Mouse (Mus musculus) midbrain, embryonic 12.5 days (tissue): ENCODE data around the gene Mrpl3. TPM values are rescaled to one million over a fixed set of nuclear protein-coding genes. Genes with fewer than 3 reads are reported as not detected.

Experiments used
- ATAC-seq: fragments of 200-750 bp; cut with Nextera tagmentation; 2 replicates; pipeline ENCODE4 v1.8.0; 2017; ENCODE audit warnings: low read depth, moderate TSS enrichment, moderate library complexity; ENCODE audit not compliant: low FRiP score
- H3K27ac ChIP-seq: fragments of 300-500 bp; sonication (generic); replicated peaks from 2 replicates; pipeline ENCODE4 v1.5.1; 2016; ENCODE audit warnings: mild to moderate bottlenecking
- H3K27me3 ChIP-seq: fragments of 300-500 bp; sonication (generic); 2 replicates; pipeline ENCODE4 v1.6.1; 2016; ENCODE audit warnings: mild to moderate bottlenecking
- H3K36me3 ChIP-seq: fragments of 300-500 bp; sonication (generic); 2 replicates; pipeline ENCODE4 v1.6.1; 2016
- H3K4me1 ChIP-seq: fragments of 300-500 bp; sonication (generic); 2 replicates; pipeline ENCODE4 v1.6.1; 2016
- H3K4me2 ChIP-seq: fragments of 300-500 bp; sonication (generic); replicated peaks from 2 replicates; pipeline ENCODE4 v1.6.1; 2016; ENCODE audit warnings: mild to moderate bottlenecking, moderate library complexity
- H3K4me3 ChIP-seq: fragments of 300-500 bp; sonication (generic); 2 replicates; pipeline ENCODE4 v1.5.1; 2016; ENCODE audit warnings: mild to moderate bottlenecking
- H3K9ac ChIP-seq: fragments of 300-500 bp; sonication (generic); replicated peaks from 2 replicates; pipeline ENCODE4 v1.6.1; 2016; ENCODE audit warnings: mild to moderate bottlenecking, moderate library complexity
- H3K9me3 ChIP-seq: fragments of 300-500 bp; sonication (generic); 2 replicates; pipeline ENCODE4 v1.6.1; 2016; ENCODE audit warnings: mild to moderate bottlenecking
- WGBS: fragments of 180-500 bp; shearing (Covaris S2); methylation state at CpG from one replicate; pipeline ENCODE4 v1.1.7; 2016; 5-methylcytosine and 5-hydroxymethylcytosine counted together
- polyA plus RNA-seq: library from polyadenylated mRNA; unstranded; fragments of >200 nt; fragmentation: Nextera tagmentation; extraction: Ambion mirVana; gene quantifications from 2 replicates; pipeline ENCODE4 v1.2.1, GENCODE M21; 2016

Mrpl3 gene
- 113 and 114 TPM in 2 replicates for polyA plus RNA-seq

- Histone ChIP-seq H3K4me2 (peak within 1 kb of the TSS; percentile 72), H3K9me3 (no peaks in the 10 kb centered on the region), H3K27ac (peak within 1 kb of the TSS; percentile 49; the same call in 1 of the 2 replicates), H3K9ac (peak within 1 kb of the TSS; percentile 98), H3K4me1 (peaks cover 16% of the 10 kb centered on the region), H3K4me3 (peak within 1 kb of the TSS; percentile 97), H3K36me3 (peaks cover 26% of the 10 kb centered on the region), H3K27me3 (no peaks in the 10 kb centered on the region)
- WGBS: under 1% methylated on average over 31 of the region's 31 CpGs
- ATAC-seq: peak; percentile 90
Observed at GRCm38 (mm10) chr9:105053147-105053557, at the start of gene Mrpl3. Mrpl3 (plus strand) TSS chr9:105053239.

- H3K27ac ChIP-seq: no peak overlapping the region
- no peaks in the 10 kb centered on the region for H3K36me3 ChIP-seq
- 33% methylated on average over 2 of the region's 2 CpGs for WGBS
- H3K9me3 ChIP-seq: no peaks in the 10 kb centered on the region
- no peak overlapping the region for H3K4me3 ChIP-seq
- no peak overlapping the region for H3K9ac ChIP-seq
- H3K4me1 ChIP-seq: no peaks in the 10 kb centered on the region
- H3K4me2 ChIP-seq: no peak overlapping the region
- H3K27me3 ChIP-seq: no peaks in the 10 kb centered on the region
- ATAC-seq: no peak
Observed at GRCm38 (mm10) chr9:105010721-105011120, 42.3 kb upstream of the Mrpl3 start.

- no peak overlapping the region for H3K4me2 ChIP-seq
- H3K9me3 ChIP-seq: no peaks in the 10 kb centered on the region
- H3K27ac ChIP-seq: no peak overlapping the region
- 93% methylated on average over 7 of the region's 7 CpGs for WGBS
- no peaks in the 10 kb centered on the region for H3K4me1 ChIP-seq
- H3K9ac ChIP-seq: no peak overlapping the region
- ATAC-seq: no peak
- no peak overlapping the region for H3K4me3 ChIP-seq
- H3K36me3 ChIP-seq: no peaks in the 10 kb centered on the region
- H3K27me3 ChIP-seq: no peaks in the 10 kb centered on the region
Observed at GRCm38 (mm10) chr9:105018186-105018585, 34.9 kb upstream of the Mrpl3 start.

GRCm38 (mm10) chr9:105028311-105028710, 24.7 kb upstream of the Mrpl3 start:
- no peaks in the 10 kb centered on the region for H3K27me3 ChIP-seq
- no peak for ATAC-seq
- no peak overlapping the region for H3K4me2 ChIP-seq
- H3K4me3 ChIP-seq: no peak overlapping the region
- 79% methylated on average over 3 of the region's 3 CpGs for WGBS
- H3K9ac ChIP-seq: no peak overlapping the region
- H3K9me3 ChIP-seq: no peaks in the 10 kb centered on the region
- H3K4me1 ChIP-seq: no peaks in the 10 kb centered on the region
- no peaks in the 10 kb centered on the region for H3K36me3 ChIP-seq
- H3K27ac ChIP-seq: no peak overlapping the region

GRCm38 (mm10) chr9:105032572-105032971, 20.5 kb upstream of the Mrpl3 start:
- no peak overlapping the region for H3K27ac ChIP-seq
- H3K4me3 ChIP-seq: no peak overlapping the region
- H3K4me2 ChIP-seq: no peak overlapping the region
- no peaks in the 10 kb centered on the region for H3K36me3 ChIP-seq
- WGBS: 82% methylated on average over 9 of the region's 9 CpGs
- no peak for ATAC-seq
- H3K9me3 ChIP-seq: no peaks in the 10 kb centered on the region
- H3K4me1 ChIP-seq: no peaks in the 10 kb centered on the region
- H3K27me3 ChIP-seq: no peaks in the 10 kb centered on the region
- H3K9ac ChIP-seq: no peak overlapping the region

- Histone ChIP-seq H3K4me1 (no peaks in the 10 kb centered on the region), H3K9ac (no peak overlapping the region), H3K36me3 (no peaks in the 10 kb centered on the region), H3K27me3 (no peaks in the 10 kb centered on the region), H3K4me2 (no peak overlapping the region), H3K9me3 (no peaks in the 10 kb centered on the region), H3K27ac (no peak overlapping the region), H3K4me3 (no peak overlapping the region)
- no peak for ATAC-seq
- WGBS: 90% methylated on average over 7 of the region's 7 CpGs
Observed at GRCm38 (mm10) chr9:105033641-105034040, 19.4 kb upstream of the Mrpl3 start.

- 80% methylated on average over 3 of the region's 3 CpGs for WGBS
- no peak for ATAC-seq
- H3K27me3 ChIP-seq: no peaks in the 10 kb centered on the region
- no peaks in the 10 kb centered on the region for H3K9me3 ChIP-seq
- no peak overlapping the region for H3K27ac ChIP-seq
- no peaks in the 10 kb centered on the region for H3K4me1 ChIP-seq
- H3K9ac ChIP-seq: no peak overlapping the region
- no peaks in the 10 kb centered on the region for H3K36me3 ChIP-seq
- no peak overlapping the region for H3K4me2 ChIP-seq
- no peak overlapping the region for H3K4me3 ChIP-seq
Observed at GRCm38 (mm10) chr9:105037847-105038246, 15.2 kb upstream of the Mrpl3 start.

- Histone ChIP-seq H3K4me2 (no peak overlapping the region), H3K27ac (0 out of 2 replicates have a peak overlapping the region, but pooled peaks have one; percentile 15), H3K4me3 (no peak overlapping the region), H3K9me3 (no peaks in the 10 kb centered on the region), H3K9ac (no peak overlapping the region), H3K27me3 (no peaks in the 10 kb centered on the region), H3K36me3 (no peaks in the 10 kb centered on the region), H3K4me1 (peaks cover 5% of the 10 kb centered on the region)
- ATAC-seq: no peak
- WGBS: 76% methylated on average over 7 of the region's 7 CpGs
Observed at GRCm38 (mm10) chr9:105046014-105046413, 7.0 kb upstream of the Mrpl3 start.

- H3K9ac ChIP-seq: no peak overlapping the region
- no peak overlapping the region for H3K4me3 ChIP-seq
- H3K4me1 ChIP-seq: peaks cover 5% of the 10 kb centered on the region
- no peaks in the 10 kb centered on the region for H3K9me3 ChIP-seq
- H3K27ac ChIP-seq: peak overlapping the region; percentile 30; the same call in 1 of the 2 replicates
- ATAC-seq: no peak
- no peak overlapping the region for H3K4me2 ChIP-seq
- H3K27me3 ChIP-seq: no peaks in the 10 kb centered on the region
- H3K36me3 ChIP-seq: no peaks in the 10 kb centered on the region
- 40% methylated on average over 10 of the region's 10 CpGs for WGBS
Observed at GRCm38 (mm10) chr9:105048351-105048750, 4.7 kb upstream of the Mrpl3 start.

GRCm38 (mm10) chr9:105049636-105050035, 3.4 kb upstream of the Mrpl3 start:
- H3K4me1 ChIP-seq: peaks cover 17% of the 10 kb centered on the region

GRCm38 (mm10) chr9:105050257-105050656, 2.8 kb upstream of the Mrpl3 start:
- Histone ChIP-seq H3K4me2 (no peak overlapping the region), H3K4me1 (peaks cover 17% of the 10 kb centered on the region), H3K36me3 (no peaks in the 10 kb centered on the region), H3K9me3 (no peaks in the 10 kb centered on the region), H3K27me3 (no peaks in the 10 kb centered on the region), H3K27ac (no peak overlapping the region), H3K9ac (no peak overlapping the region), H3K4me3 (no peak overlapping the region)
- WGBS: 50% methylated on average over 2 of the region's 2 CpGs
- no peak for ATAC-seq

More at GRCm38 (mm10) chr9:105049636-105050035, 3.4 kb upstream of the Mrpl3 start:
- H3K27me3 ChIP-seq: no peaks in the 10 kb centered on the region
- no peak for ATAC-seq
- H3K9ac ChIP-seq: no peak overlapping the region
- H3K36me3 ChIP-seq: no peaks in the 10 kb centered on the region
- H3K4me3 ChIP-seq: no peak overlapping the region
- no peaks in the 10 kb centered on the region for H3K9me3 ChIP-seq
- no peak overlapping the region for H3K27ac ChIP-seq
- 56% methylated on average over 2 of the region's 2 CpGs for WGBS
- H3K4me2 ChIP-seq: no peak overlapping the region

GRCm38 (mm10) chr9:105053812-105054211, 773 bp downstream of the Mrpl3 start:
- Histone ChIP-seq H3K4me3 (peak overlapping the region; percentile 97), H3K27ac (no peak overlapping the region), H3K4me2 (peak overlapping the region; percentile 72), H3K4me1 (peaks cover 11% of the 10 kb centered on the region), H3K9me3 (no peaks in the 10 kb centered on the region), H3K36me3 (peaks cover 33% of the 10 kb centered on the region), H3K9ac (peak overlapping the region; percentile 98), H3K27me3 (no peaks in the 10 kb centered on the region)
- no peak for ATAC-seq
- 51% methylated on average over 4 of the region's 4 CpGs for WGBS

- no peak for ATAC-seq
- peaks cover 59% of the 10 kb centered on the region for H3K36me3 ChIP-seq
- WGBS: 92% methylated on average over 10 of the region's 10 CpGs
- no peaks in the 10 kb centered on the region for H3K9me3 ChIP-seq
- H3K4me2 ChIP-seq: no peak overlapping the region
- H3K9ac ChIP-seq: no peak overlapping the region
- H3K4me3 ChIP-seq: no peak overlapping the region
- no peaks in the 10 kb centered on the region for H3K4me1 ChIP-seq
- H3K27me3 ChIP-seq: no peaks in the 10 kb centered on the region
- no peak overlapping the region for H3K27ac ChIP-seq
Observed at GRCm38 (mm10) chr9:105069106-105069505, 16.1 kb downstream of the Mrpl3 start.
